Mouse (Mus musculus) neural tube, embryonic 10.5 days (tissue): Measurements from ENCODE around the gene Ltb.

Source experiments
- DNase-seq: peaks from one replicate; pipeline ENCODE4 v3.0.0-alpha.2; 2017; ENCODE audit warnings: low spot score; ENCODE audit errors: extremely low spot score

Gene Ltb

DNA sequence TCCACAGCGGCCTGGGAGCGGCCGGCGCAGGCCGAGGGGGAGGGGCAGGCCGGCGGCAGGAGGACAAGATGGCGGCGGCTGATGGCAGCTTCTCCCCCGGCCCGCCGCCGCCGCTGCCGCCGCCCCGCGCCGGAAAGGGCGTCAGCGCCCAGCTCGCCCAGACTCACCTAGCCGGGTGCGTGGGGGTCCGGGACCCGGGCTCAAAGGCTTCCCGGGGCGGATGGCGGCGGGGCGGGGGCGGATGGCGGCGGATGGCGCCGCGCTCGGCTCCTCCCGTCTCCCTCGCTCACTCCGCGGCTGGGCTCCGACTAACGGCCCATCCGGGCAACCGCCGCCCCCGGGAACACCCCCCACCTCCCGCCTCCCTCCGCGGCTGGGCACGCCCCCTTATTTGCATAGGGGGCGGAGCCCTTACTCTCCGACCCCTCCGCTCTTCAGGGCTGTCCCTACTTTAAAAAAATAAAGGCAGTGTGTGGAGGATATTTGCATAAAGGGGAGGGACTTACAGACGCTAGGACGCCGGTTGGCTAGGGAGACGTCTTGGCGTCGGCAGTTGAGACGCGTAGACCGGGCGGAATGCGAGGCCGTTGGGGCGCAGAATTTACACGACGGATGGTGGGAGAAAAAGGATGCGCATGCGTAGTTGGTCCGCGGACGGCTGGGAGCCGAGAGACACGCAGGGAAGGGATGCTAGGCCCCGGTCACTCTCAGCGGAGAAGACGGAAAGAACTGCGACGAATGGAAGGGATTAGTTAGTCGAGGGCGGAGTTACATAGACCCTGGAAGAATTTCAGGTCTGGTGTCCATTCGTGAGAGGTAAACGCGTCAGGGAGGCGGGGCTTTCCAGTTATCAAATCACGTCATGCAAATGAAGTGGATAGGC, 29.4 kb upstream of the Ltb start, which contains the start of gene Prrc2a:
TSS of gene Prrc2a (minus strand) at position 330 of the 883 bp plus-strand sequence.
- peak; percentile 97 for DNase-seq

DNA sequence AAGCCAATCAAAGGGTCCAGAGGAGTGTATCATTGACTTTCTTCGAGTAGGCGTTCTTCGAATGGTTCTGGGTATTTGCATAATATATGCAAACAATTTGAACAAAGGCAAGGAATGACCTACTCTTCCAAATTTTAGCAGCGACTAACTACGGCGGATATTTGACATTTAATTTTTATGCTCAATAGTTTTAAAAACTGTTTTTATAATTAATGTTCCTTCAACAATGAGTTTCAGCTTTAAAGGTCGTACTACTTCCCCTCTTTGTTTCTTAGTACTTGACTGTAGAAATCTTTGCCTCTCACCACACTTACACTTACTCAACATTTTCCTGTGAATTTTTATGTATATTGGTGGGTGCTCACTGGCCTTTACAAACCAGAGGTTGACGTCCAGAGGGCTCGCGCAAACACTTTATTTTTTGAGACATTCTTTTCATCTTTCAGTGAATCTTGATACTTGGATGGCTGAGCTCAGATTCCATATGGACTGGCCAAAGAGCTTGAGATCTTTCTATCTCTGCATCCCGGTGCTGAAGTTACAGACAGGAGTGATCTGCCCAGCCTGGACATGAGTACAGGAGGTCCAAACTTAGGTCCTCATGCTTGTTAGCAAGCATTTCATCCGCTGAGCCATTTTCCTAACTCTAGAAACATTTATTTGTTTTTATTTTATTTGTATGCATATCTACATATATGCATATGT, 28.6 kb upstream of the Ltb start:
- DNase-seq: no peak

DNA sequence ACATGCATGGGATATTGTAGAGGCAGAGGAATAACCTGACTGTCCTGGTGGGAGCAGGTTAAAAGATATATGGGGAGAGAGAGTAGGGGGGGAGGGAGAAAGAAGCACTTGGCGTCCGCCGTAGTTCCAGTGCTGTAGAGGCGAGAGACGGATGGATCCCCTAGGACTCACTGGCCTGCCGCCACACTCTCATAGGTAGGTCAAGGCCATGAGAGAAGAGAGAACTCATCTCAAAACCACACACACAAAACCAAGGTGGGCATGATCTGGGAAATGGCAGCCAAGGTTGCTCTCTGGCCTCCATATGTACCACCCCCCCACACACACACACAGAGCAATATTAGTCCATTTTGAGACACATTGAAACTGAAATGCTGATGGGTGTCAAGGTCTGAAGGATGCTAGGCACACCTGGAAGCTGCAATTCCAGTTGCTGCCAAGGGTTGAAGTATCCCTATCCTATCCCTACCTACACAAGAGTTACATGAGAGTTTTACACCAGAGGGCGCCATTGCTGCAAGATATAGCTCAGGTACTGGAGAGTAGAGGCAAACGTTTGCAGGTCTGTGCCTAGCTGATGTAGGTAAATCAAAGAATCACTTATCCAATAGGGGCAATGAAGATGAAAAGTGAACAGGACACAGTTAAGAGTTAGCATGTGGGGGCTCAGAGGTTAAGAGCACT, 27.7 kb upstream of the Ltb start:
- no peak for DNase-seq

DNA sequence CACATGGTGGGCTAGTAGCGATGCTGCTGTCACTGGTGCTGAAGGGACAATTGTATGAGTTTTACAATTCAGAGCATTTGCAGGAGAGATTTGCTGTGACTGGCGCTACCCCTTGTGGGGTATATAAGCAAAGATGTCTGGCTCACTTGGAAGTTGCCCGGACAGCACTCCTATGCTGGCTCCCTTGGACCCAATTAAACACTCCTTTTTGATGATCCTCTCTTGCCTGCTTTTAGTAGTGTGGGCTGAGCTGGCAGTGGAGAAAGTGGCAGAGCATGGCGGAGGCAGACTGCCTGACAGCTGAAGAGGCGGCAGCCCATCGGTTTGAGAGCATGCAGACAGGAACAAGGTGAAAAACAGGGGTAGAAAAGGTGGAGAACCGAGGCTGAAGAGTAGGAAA, 26.4 kb upstream of the Ltb start:
- no peak for DNase-seq

DNA sequence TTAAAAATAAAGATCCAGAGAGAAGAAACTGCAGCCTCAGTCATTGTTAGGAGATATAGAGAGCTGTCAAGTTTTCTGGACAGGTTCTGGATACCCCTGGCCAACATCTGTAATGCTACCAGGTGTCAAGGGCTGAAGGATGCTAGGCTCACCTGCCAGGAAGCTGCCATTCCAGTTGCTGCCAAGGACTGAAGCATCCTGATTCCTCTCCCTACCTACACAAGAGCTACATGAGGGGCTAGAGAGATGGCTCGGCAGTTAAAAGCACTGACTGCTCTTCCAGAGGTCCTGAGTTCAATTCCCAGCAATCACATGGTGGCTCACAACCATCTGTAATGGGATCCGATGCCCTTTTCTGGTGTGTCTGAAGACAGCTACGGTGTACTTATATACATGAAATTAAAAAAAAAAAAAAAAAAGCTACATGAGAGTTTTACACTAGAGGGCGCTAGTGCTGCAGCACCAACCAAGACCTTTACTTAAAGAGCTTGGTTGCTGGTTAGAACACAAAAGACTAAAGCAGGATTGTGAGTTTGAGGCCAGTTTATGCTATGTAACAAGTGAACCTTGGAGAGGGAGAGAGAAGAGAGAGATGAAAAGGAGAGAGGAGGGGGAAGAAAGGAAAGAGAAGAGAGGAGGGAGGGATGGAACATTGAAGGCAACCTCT, 25.6 kb upstream of the Ltb start:
- no peak for DNase-seq

DNA sequence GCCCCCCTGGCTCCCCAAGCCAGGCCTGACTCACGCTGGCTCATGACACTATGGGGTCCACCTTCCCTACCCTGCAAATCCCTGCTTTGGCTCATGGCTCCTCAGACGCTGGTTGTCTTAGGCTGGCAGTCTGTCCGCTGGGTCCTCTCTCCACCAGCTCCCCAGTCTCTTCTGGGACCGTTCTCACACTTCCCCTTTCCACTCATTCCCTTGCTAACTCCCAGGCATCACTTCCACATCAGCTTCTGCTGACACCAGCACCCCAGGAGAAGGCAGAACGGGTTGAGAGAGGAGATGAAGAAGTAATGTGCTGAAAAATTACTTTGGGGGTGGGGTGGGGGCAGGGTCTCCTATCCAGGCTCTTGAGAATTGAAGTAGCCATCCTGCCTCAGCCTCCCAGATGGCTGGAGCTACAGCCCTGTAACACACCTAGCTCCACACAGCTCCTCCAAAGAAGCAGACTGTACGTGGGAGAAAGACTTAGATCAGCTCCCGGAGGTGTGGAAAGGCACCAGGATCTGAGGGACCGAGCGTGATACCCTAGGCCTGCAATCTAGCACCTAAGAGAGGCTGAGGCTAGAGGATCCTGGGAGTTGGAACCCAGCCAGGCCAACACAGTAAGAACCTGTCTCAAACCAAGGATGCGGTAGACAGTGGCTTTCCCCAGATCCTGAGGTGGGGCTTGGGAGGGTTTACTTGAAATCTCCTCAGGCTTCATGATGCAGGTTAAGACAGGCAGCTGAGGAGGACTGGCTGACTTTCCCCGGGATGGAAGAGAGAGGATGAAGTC, 21.6 kb upstream of the Ltb start:
- DNase-seq: no peak

DNA sequence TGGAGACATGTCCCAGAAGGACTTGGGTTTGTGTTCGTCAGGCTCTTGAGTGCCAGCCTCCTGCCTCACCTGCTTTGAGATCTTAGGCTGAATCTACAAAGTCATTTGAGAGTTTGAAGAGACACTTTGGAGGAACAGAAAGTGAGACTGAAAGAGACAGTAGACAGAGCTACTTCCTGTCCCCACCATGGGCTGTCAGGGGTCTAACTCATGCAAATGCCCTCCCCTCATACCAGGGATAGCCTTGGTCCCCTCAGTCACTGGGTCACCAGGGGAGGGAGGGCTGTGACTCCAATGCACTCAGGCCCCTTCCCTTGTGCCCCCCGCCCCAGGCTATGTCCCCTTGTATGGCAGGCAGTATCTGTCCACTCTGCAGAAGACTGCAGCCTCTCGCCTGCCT, 20.9 kb upstream of the Ltb start:
- no peak for DNase-seq

DNA sequence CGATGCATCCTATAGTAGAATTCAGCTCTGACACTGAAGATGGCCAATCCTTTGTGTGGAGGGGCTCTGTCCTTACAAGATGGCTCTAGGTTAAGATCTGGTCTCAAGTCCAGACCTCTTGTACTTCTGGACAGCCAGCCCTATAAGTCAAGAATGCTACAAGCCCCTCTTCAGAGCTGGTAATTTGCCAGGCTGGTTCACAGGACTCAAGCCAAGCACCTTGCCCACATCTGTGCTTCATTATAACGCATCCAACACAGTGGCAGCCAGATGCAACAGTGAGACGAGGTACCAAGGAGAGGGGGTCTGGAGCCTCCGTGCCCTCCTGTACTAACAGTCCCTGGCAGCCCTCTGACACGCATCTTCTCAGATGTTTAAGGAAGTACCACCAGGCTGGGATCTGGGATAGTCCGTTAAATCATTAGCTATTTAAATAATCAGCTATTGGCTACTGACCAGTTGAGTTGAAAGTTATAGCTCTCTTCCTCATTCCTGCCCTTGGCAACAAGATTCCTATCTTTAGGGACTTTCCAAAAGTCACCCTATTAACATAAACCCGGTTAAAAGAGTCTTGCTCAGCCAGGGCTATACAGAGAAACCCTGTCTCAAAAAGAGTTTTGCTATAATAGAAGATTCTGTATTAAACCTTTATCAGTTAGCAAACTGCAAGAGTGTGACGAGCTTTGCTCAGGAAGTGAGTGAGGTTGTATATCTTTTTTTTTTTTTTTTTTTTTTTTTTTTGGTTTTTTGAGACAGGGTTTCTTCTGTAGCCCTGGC, 19.9 kb upstream of the Ltb start:
- no peak for DNase-seq

DNA sequence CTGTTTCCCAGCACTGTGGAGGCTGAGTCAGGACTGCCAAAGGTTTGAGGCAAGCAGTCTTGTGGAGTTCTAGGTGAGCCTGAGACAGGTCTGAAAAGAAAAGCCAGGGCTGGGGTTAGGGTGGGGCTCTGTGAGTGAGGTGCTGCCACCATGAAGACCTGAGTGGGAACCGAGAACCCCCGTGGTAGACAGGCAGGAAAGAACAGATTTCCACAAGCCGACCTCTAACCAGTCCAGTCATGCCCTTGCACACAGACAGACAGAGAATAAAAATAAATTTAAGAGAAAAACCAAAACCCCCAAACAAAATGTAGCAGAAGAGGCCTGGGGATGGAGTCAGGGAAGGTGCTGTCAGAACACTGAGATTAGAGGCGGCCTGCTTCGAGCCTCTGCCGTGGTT, 18.9 kb upstream of the Ltb start:
- no peak for DNase-seq

DNA sequence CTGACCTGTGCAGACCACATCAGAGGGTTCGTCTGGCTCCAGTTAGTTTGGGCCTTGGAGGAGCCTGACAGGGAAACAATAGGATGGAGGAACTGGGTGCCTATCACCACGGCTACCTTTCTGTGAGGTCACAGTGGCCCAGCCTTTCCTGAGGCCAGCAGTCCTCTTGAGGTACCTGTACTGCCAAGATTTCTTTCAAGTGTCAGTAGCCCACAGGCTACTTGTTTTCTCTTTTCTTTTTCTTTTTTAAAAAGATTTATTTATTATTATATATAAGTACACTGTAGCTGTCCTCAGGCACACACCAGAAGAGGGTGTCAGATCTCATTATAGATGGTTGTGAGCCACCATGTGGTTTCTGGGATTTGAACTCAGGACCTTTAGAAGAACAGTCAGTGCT, 18.3 kb upstream of the Ltb start, which contains the start of gene Aif1:
TSS of gene Aif1 (minus strand) at position 101 of the 400 bp plus-strand sequence.
- no peak for DNase-seq

DNA sequence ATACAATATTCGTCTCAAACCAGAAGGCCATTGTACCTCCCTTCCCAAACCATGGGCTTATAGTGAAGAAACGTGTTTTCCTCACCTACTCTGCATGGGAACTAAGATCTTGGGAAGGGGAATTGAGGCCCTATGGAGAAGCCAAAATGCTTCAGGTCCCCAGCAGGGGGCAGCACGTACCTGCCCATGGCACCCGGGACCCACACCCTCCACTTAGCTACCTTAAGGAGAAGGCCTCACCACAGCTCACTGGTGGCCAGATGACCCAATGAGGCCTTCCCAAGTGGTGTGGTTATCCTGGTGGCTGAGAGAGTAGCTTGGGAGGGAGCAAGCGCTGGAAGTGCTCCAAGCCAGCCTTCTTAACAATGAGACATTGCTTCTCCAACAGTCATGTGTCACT, 15.7 kb upstream of the Ltb start:
- peak; percentile 73 for DNase-seq

DNA sequence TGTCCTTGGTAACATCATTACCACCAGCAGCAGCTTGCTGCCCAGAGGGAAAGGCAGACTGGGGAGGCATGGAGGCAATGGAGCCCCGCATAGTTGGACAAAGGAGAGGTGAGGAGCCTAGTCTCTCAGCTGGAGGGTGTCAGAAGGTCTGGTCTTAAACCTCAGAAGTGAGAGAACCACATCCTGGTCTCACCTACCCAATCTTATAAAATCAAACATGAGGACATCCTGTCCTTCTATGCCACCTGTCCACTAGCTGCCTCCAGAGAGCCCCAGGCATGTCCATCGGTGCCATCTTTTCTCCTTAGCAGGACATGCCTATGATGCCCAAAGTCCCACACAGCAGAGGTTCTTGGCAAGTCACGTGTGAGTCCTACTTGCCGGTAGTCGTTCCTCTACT, 14.1 kb upstream of the Ltb start:
- no peak for DNase-seq

DNA sequence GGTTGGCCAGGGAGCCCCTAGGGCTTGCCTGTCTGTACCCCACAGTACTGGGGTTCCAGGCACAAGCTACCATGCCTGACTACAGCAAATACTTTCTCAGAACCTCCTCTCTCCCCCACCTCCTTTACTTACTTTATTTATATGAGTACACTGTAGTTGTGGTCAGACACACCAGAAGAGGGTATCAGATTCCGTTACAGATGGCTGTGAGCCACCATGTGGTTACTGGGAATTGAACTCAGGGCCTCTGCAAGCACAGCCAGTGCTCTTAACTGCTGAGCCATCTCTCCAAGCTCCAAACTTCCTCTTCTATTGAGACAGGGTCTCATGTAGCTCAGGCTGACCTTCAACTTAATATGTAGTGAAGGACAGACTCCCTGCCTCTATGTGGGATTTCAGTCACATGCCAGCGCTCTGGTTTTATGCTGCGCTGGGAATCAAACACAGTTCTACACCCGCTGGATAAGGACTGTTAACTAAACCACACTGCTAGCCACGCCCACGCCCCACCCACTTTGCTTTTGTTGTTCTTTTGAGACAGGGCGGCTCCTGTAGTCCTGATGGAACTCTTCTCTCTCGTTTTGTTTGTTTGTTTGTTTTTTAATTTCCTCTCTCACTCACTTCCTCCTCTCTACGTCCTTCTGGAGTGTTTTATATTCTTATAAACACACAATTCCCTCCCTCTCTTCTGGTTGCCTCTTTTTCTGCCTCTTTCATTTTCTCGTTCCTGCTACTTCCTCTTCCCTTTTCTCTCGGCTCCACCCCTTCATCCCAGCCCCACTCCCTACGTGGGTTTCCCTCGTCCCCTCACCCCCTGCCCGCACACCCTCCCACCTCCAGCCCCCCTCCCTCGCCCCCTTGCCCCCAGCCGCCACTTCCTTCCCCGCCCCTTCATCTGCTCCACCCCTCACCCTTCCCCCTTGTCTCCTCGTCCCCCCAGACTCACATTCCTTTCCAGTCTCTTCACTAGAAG, 8.3 kb upstream of the Ltb start:
- DNase-seq: peak; percentile 56

DNA sequence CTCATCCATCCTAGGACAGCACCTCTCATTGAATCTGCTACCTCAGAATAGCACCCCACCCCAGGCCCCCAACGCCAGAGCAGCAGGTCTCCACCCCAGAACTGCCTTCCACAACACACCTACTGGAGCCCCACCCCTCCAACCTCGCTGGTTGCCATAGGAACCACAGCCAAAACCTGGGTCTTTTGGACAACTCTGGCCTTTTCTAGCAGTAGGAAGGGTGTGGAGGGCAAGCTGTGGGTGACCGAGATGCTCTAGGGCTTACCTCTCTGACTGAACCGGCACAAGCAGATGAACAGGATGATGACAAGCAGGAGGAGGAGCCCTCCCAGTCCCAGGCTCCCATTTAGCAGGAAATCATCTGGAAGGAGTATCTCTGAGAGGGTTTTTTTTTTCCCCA, 7.6 kb upstream of the Ltb start:
- DNase-seq: peak; percentile 58

DNA sequence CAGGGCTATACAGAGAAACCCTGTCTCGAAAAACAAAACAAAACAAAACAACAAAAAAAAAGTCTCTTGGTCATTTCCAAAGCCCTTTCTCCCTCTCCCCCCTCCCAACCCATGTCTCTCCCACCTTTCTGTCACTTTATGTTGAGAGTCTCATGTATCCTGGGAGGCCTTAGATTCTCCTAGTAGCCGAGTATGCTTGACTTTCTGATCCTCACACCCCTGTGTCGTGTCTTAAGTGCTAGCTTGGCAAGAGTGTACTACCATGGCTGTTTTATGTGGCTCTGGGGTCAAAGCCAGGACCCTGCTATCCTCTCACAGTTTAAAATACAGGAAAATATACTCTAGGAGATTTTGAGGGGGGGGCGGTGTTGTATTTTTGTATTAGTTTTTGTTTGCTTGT, 6.9 kb upstream of the Ltb start:
- no peak for DNase-seq

DNA sequence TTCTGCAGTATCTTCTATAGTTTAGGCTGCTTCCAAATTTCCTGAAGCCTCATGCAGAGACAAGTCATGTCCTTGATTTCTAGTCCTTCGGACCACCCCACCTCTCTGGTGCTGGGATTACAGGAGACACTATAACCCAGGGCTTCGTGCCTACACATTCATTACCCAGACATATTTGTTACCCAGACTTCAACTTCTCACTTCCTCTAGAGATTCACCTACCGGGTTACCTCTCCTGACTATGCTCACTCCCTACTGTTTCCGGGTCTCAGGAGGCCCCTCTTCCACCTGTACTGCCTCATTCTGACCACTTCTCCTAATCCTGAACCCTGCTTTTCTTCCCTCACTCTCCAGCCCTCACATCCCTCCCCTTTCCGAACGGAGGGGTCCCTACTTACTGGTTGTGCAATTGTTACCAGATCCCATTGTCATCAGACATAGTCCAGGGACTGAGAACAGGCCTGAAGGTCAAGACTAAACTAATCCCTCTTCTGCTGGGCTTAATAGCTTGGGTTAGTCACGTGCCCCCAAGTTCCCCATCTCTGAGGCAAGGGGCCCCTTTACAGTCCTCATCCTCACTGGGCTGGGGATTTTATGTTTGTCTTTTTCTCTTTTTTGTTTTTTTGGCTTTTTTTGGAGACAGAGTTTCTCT, 6.2 kb upstream of the Ltb start, which contains the start of gene Lst1:
TSS of gene Lst1 (minus strand) at position 481 of the 652 bp plus-strand sequence.
- no peak for DNase-seq

DNA sequence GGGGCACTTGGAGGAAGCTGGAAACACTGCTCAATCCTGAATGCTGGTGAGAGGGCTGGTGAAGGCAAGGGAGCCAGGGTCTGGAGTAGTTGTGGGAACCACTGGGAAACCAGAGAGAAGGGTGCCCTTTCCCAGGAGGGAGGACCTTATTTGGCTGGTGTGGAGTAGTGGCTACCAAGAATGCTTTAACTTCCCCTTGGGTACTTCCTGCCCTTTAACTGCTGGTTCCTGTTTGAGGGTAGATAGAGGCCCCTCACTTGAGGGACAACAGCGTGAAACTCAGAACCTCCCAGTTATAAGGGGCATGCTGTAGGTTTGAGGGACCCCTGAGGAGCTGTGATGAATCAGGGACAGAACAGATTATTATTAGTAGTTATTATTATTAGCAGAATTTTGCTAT, 5.1 kb upstream of the Ltb start:
- DNase-seq: no peak

DNA sequence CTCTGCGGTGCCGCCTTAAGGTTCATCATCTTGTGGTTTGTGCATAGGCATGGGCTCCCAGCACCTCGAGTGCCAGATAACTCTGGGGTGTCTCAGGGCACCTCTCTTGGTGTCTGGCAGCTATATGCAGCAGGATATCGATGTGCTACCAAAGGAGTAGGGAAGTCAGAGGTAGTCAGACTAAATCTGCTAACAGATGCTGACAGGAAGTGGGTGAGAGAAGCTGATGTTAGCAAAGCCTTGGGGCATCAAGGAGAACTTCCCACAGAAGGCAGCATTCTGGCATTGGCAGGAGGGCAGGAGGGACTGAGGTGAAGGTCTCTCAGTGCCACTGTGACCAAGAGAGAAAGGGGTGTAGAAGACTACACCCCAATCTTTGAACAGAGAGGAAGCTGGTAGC, 4.1 kb upstream of the Ltb start:
- DNase-seq: no peak
